ENCODE assay signal across 10 mouse cellular contexts in genomic region chr12:31116005-31116466, GRCm38 (mm10). TPM values are rescaled to one million over a fixed set of nuclear protein-coding genes. Genes with fewer than 3 reads are reported as not detected.
DNase-seq lines count a peak whose midpoint lies in the region; ATAC-seq and TF ChIP-seq lines count a peak whose summit lies in the region.
"Had no signal": no experiment of that assay in that cellular context is flagged by ENCODE, and none has a peak within 500 bp of the region (broad histone marks: within the 10 kb centered on the region; RNA-seq: fewer than 3 reads in every experiment).

No protein-coding gene starts in this region.

- H3K36me3 ChIP-seq in ES-E14 (ENCODE audit: control insufficient read depth, insufficient read depth, low read length, poor library complexity, severe bottlenecking): no peaks in the 10 kb centered on the region
- no peaks in the 10 kb centered on the region for H3K36me3 ChIP-seq in liver, postnatal 0 days (replicated peaks; ENCODE audit: insufficient read depth, low read length)
- H3K36me3 ChIP-seq: stomach, embryonic 15.5 days had no signal

- in situ Hi-C loops in ES-E14 (cut with MboI; ENCODE audit: low sequenced_read_pairs in 2 of 2, unreplicated experiment in 2 of 2): loop anchor here in 1 of 2 experiments (25.0 kb wide), 1 partner anchor 221 kb away; no protein-coding TSS in a partner anchor

- H3K9ac ChIP-seq in ES-E14 (ENCODE audit: insufficient read depth, low read depth, low read length, poor library complexity, severe bottlenecking): no peak overlapping the region
- no peak overlapping the region for H3K9ac ChIP-seq in liver, postnatal 0 days (replicated peaks)
- H3K9ac ChIP-seq: stomach, embryonic 15.5 days had no signal

- TF ChIP-seq EP300 in liver, postnatal 0 days (IDR thresholded peaks at IDR 0.05; ENCODE audit: low read depth): no peak

- H3K27ac ChIP-seq in ES-E14 (ENCODE audit: insufficient read depth, low read depth, low read length, poor library complexity, severe bottlenecking): no peak overlapping the region
- H3K27ac ChIP-seq in liver, postnatal 0 days (ENCODE audit: low read depth): no peak overlapping the region
- H3K27ac ChIP-seq: stomach, embryonic 15.5 days had no signal

- H3K4me2 ChIP-seq in liver, postnatal 0 days (ENCODE audit: low read depth, low read length): no peak overlapping the region
- H3K4me2 ChIP-seq: stomach, embryonic 15.5 days had no signal

- H3K9me3 ChIP-seq in ES-E14 (ENCODE audit: control insufficient read depth, insufficient read depth, low read depth, low read length): no peaks in the 10 kb centered on the region
- H3K9me3 ChIP-seq in liver, postnatal 0 days (ENCODE audit: low read length): no peaks in the 10 kb centered on the region
- H3K9me3 ChIP-seq: stomach, embryonic 15.5 days had no signal

- H3K4me1 ChIP-seq in ES-E14 (ENCODE audit: control insufficient read depth in 2 of 2, insufficient read depth in 2 of 2, low read length in 2 of 2, poor library complexity in 1 of 2): 0 out of 4 replicates have a peak, but pooled peaks cover 0 to 3% of the 10 kb centered on the region in 2 experiments
- H3K4me1 ChIP-seq in liver, postnatal 0 days (ENCODE audit: insufficient read depth): no peaks in the 10 kb centered on the region

- no peaks in the 10 kb centered on the region for H3K27me3 ChIP-seq in liver, postnatal 0 days (ENCODE audit: insufficient read depth, low read length)
- H3K27me3 ChIP-seq: stomach, embryonic 15.5 days had no signal

- WGBS in liver, postnatal 0 days (ENCODE audit: insufficient replicate concordance): 18% methylated on average over 8 of the region's 8 CpGs

- H3K4me3 ChIP-seq in ES-E14 (ENCODE audit: insufficient read depth in 1 of 2, low read depth in 1 of 2, low read length in 2 of 2, poor library complexity in 1 of 2, severe bottlenecking in 1 of 2): no peak overlapping the region
- H3K4me3 ChIP-seq in liver, postnatal 0 days (ENCODE audit: low read depth, low read length): no peak overlapping the region
- H3K4me3 ChIP-seq: stomach, embryonic 15.5 days had no signal

- peak; percentile 86 for TF ChIP-seq CTCF in liver, postnatal 0 days (IDR thresholded peaks at IDR 0.05; ENCODE audit: low read depth)

- ATAC-seq in liver, postnatal 0 days: no peak
- ATAC-seq in activated CD4-positive, CD25-positive, alpha-beta regulatory T cell, adult 4 months: no peak

- peak; percentile 81 for DNase-seq in 3T3-L1 (ENCODE audit: low read depth, low spot score)
- peak; percentile 52 for DNase-seq in ES-E14 (ENCODE audit: low read depth, low spot score)
- peak; percentile 16 for DNase-seq in cerebellum, adult 8-10 months
- peak; percentile 35 to 44 for DNase-seq in frontal cortex, postnatal 25 days (ENCODE audit: low spot score in 2 of 2)
- DNase-seq in kidney, postnatal 10 days: peak; percentile 83
- peak; percentile 75 for DNase-seq in liver, postnatal 0 days
- DNase-seq in right cerebral cortex, adult 2 months (ENCODE audit: low spot score in 2 of 2): peak; percentile 57 to 64

TF ChIP-seq in ES-E14, 5 proteins besides CTCF, POLR2A, EP300 and RAD21:
- no peak for TF ChIP-seq MAFK (IDR thresholded peaks at IDR 0.05; ENCODE audit: insufficient read depth, low read depth, low read length)
- peak; percentile 64 for TF ChIP-seq ZC3H11A (IDR thresholded peaks at IDR 0.05; ENCODE audit: borderline replicate concordance, low read depth, low read length)
TF ChIP-seq in ES-E14: peak in this region for 1.

RNA-seq across cellular contexts. Expression of gene Fam110c, which starts 42.4 kb away (rescaled TPM):
- total RNA-seq in ES-E14 (2012; rRNA removed): 0.32 and 0.40 TPM in 2 replicates
- polyA plus RNA-seq in liver, postnatal 0 days (2015; fragmentation: Nextera tagmentation; extraction: Ambion mirVana): 6.9 and 7.2 TPM in 2 replicates
- polyA plus RNA-seq in activated CD4-positive, CD25-positive, alpha-beta regulatory T cell, adult 4 months (2017; shearing (Covaris generic)): not detected
- total RNA-seq: gastrocnemius, adult 8-10 months had no signal

Comparison
In these comparisons a context has a peak if more than half of its experiments do, and no peak if none do; other contexts are left out.
1. DNase-seq: peak in every context shown above with its lines; median percentile 83 in kidney, postnatal 10 days; 81 in 3T3-L1; 75 in liver, postnatal 0 days; 60 in right cerebral cortex, adult 2 months; 52 in ES-E14; 40 in frontal cortex, postnatal 25 days; 16 in cerebellum, adult 8-10 months.